Mouse (Mus musculus): ENCODE data around the gene Icam2.

- no peak for TF ChIP-seq POLR2A (IDR thresholded peaks at IDR 0.05; ENCODE audit: borderline replicate concordance, low read depth, low read length)
- TF ChIP-seq CTCF (IDR thresholded peaks at IDR 0.05; ENCODE audit: low read depth, low read length) = no peak
These were observed 12.9 kb downstream of the Icam2 start for GRCm38 (mm10) chr11:106374979-106375378.

Data from bone marrow macrophage, adult 2 months (primary cell).